ENCODE assay signal across 8 mouse cellular contexts in genomic region chr17:33909077-33909868, GRCm38 (mm10). TPM values are rescaled to one million over a fixed set of nuclear protein-coding genes. Genes with fewer than 3 reads are reported as not detected.
DNase-seq lines count a peak whose midpoint lies in the region; ATAC-seq lines count a peak whose summit lies in the region.

Daxx (plus strand) TSS chr17:33909414.

- peaks cover 32% of the 10 kb centered on the region for H3K4me1 ChIP-seq in heart, embryonic 10.5 days
- peaks cover 40% of the 10 kb centered on the region for H3K4me1 ChIP-seq in kidney, embryonic 15.5 days

- H3K36me3 ChIP-seq in heart, embryonic 10.5 days, result peaks cover 38% of the 10 kb centered on the region
- H3K36me3 ChIP-seq in kidney, embryonic 15.5 days, result peaks cover 35% of the 10 kb centered on the region

- peak within 1 kb of the TSS; percentile 91 for H3K27ac ChIP-seq in heart, embryonic 10.5 days
- peak within 1 kb of the TSS; percentile 94 for H3K27ac ChIP-seq in kidney, embryonic 15.5 days

- H3K4me3 ChIP-seq in heart, embryonic 10.5 days, result peak within 1 kb of the TSS; percentile 90
- H3K4me3 ChIP-seq in kidney, embryonic 15.5 days (replicated peaks), result peak within 1 kb of the TSS; percentile 66

- H3K27me3 ChIP-seq in heart, embryonic 10.5 days (ENCODE audit: insufficient read depth, poor library complexity, severe bottlenecking), result no peaks in the 10 kb centered on the region
- H3K27me3 ChIP-seq in kidney, embryonic 15.5 days, result no peaks in the 10 kb centered on the region

- H3K9me3 ChIP-seq in heart, embryonic 10.5 days, result no peaks in the 10 kb centered on the region
- no peaks in the 10 kb centered on the region for H3K9me3 ChIP-seq in kidney, embryonic 15.5 days (replicated peaks)

- 1% methylated on average over 68 of the region's 68 CpGs for WGBS in heart, embryonic 10.5 days
- WGBS in kidney, embryonic 15.5 days, result under 1% methylated on average over 68 of the region's 68 CpGs

- ATAC-seq in erythroblast, adult 5-6 weeks (replicated peaks; ENCODE audit: low FRiP score, poor library complexity, severe bottlenecking), result peak; percentile 91
- ATAC-seq in kidney, embryonic 15.5 days (replicated peaks; ENCODE audit: low FRiP score), result peak; percentile 96
- peak; percentile 88 for ATAC-seq in monocyte, adult 5-6 weeks (replicated peaks; ENCODE audit: insufficient number of reproducible peaks, low FRiP score, low TSS enrichment, poor library complexity, severe bottlenecking)

- H3K4me2 ChIP-seq in kidney, embryonic 15.5 days, result peak within 1 kb of the TSS; percentile 98

- DNase-seq in B cell, adult 2 months, result peak; percentile 98 to 99
- DNase-seq in brain, adult 2 months (ENCODE audit: low read depth, low spot score), result peak; percentile 99
- peak; percentile 99 for DNase-seq in heart, embryonic 10.5 days (ENCODE audit: low spot score)
- peak; percentile 97 for DNase-seq in liver
- peak; percentile 99 for DNase-seq in spleen, postnatal 4 days (ENCODE audit: low spot score in 2 of 2)

- peak within 1 kb of the TSS; percentile 77 for H3K9ac ChIP-seq in kidney, embryonic 15.5 days

RNA-seq across cellular contexts. Expression of gene Daxx, which starts in this region (rescaled TPM):
- 12.1 and 14.2 TPM in 2 replicates for total RNA-seq in erythroblast, adult 5-6 weeks (2015; ENCODE audit: low replicate concordance)
- 20.4 and 21.7 TPM in 2 replicates for total RNA-seq in erythroblast, adult 5-6 weeks (2017; ENCODE audit: low replicate concordance)
- 46.6 and 52.9 TPM in 2 replicates for polyA plus RNA-seq in heart, embryonic 10.5 days (2016; fragmentation: Nextera tagmentation; extraction: Ambion mirVana)
- polyA plus RNA-seq in kidney, embryonic 15.5 days (2015; fragmentation: Nextera tagmentation; extraction: Ambion mirVana), result 47.6 and 60.0 TPM in 2 replicates
- total RNA-seq in monocyte, adult 5-6 weeks (2017), result 38.2 to 72.8 TPM (median 49.3 TPM) in 3 replicates

Comparison
In these comparisons a context has a peak if more than half of its experiments do, and no peak if none do; other contexts are left out.
1. Peak in every context shown above with its lines: DNase-seq, ATAC-seq, H3K4me3 ChIP-seq and H3K27ac ChIP-seq.